Mouse (Mus musculus): ENCODE results near the gene Lrrc20.

- TF ChIP-seq CTCF (IDR thresholded peaks at IDR 0.05; ENCODE audit: low read depth) (no peak), EP300 (IDR thresholded peaks at IDR 0.05; ENCODE audit: low read depth) (no peak)
These were observed 31.0 kb downstream of the Lrrc20 start for GRCm38 (mm10) chr10:61506381-61507200.

All from liver, embryonic 14.5 days (tissue).